Mouse (Mus musculus) G1E (cell line): ENCODE measurements around the gene Iqcf1.

Experiments used
- CTCF ChIP-seq: IDR thresholded peaks from 2 replicates; pipeline ENCODE4 v1.5.1; 2012; ENCODE audit warnings: low read depth, low read length, inconsistent platforms, mixed read lengths
- GATA2 ChIP-seq: IDR thresholded peaks from 2 replicates; pipeline ENCODE4 v1.6.1; 2012; ENCODE audit warnings: low read depth, low read length, inconsistent platforms, borderline replicate concordance
- POLR2AphosphoS5 ChIP-seq: IDR thresholded peaks from 2 replicates; pipeline ENCODE4 v1.6.1; 2012; ENCODE audit warnings: low read depth, low read length, inconsistent platforms; ENCODE audit not compliant: insufficient replicate concordance
- TAL1 ChIP-seq: conservative IDR thresholded peaks from 2 replicates; pipeline ENCODE4 v1.6.1; 2012; ENCODE audit warnings: low read depth, low read length, inconsistent platforms, mixed read lengths

- TF ChIP-seq CTCF (no peak), GATA2 (no peak), TAL1 (no peak), POLR2AphosphoS5 (no peak)
These were observed 26.0 kb upstream of the Iqcf1 start for GRCm38 (mm10) chr9:106473753-106474105.
